Mouse (Mus musculus): ENCODE data around the gene Sparc. TPM values are rescaled to one million over a fixed set of nuclear protein-coding genes. Genes with fewer than 3 reads are reported as not detected.

The Sparc gene
- polyA plus RNA-seq, 1 experiment from 2014 or later, result 300 TPM

GRCm38 (mm10) chr11:55392474-55392873 is 30.5 kb downstream of the Sparc start:
- no peak overlapping the region for H3K27ac ChIP-seq (ENCODE audit: low read depth, low read length)
- no peak overlapping the region for H3K4me3 ChIP-seq (ENCODE audit: low read depth, low read length)
- peak; percentile 71 for ATAC-seq
- no peak overlapping the region for H3K9ac ChIP-seq (ENCODE audit: low read length)
- 17% methylated on average over 10 of the region's 10 CpGs for WGBS
- H3K4me1 ChIP-seq (ENCODE audit: control insufficient read depth, insufficient read depth, low read length), result no peaks in the 10 kb centered on the region
- H3K9me3 ChIP-seq (replicated peaks; ENCODE audit: control insufficient read depth, low read length), result no peaks in the 10 kb centered on the region
- no peak overlapping the region for H3K4me2 ChIP-seq (ENCODE audit: low read length)
- H3K36me3 ChIP-seq (ENCODE audit: control insufficient read depth, insufficient read depth, low read length), result no peaks in the 10 kb centered on the region
- H3K27me3 ChIP-seq (replicated peaks; ENCODE audit: control insufficient read depth, insufficient read depth, low read length), result no peaks in the 10 kb centered on the region
- peak; percentile 67 for DNase-seq (ENCODE audit: low spot score)

GRCm38 (mm10) chr11:55389778-55390177 is 33.2 kb downstream of the Sparc start:
- Histone ChIP-seq H3K9me3 (replicated peaks; ENCODE audit: control insufficient read depth, low read length) (no peaks in the 10 kb centered on the region), H3K36me3 (ENCODE audit: control insufficient read depth, insufficient read depth, low read length) (no peaks in the 10 kb centered on the region), H3K27me3 (replicated peaks; ENCODE audit: control insufficient read depth, insufficient read depth, low read length) (no peaks in the 10 kb centered on the region), H3K4me2 (ENCODE audit: low read length) (no peak overlapping the region), H3K9ac (ENCODE audit: low read length) (no peak overlapping the region), H3K27ac (ENCODE audit: low read depth, low read length) (no peak overlapping the region), H3K4me1 (ENCODE audit: control insufficient read depth, insufficient read depth, low read length) (no peaks in the 10 kb centered on the region), H3K4me3 (ENCODE audit: low read depth, low read length) (no peak overlapping the region)
- DNase-seq (ENCODE audit: low spot score), result peak; percentile 86
- no peak for ATAC-seq
- 2% methylated on average over 2 of the region's 2 CpGs for WGBS

GRCm38 (mm10) chr11:55387576-55387975 is 35.4 kb downstream of the Sparc start:
- Histone ChIP-seq H3K27ac (ENCODE audit: low read depth, low read length) (no peak overlapping the region), H3K9me3 (replicated peaks; ENCODE audit: control insufficient read depth, low read length) (no peaks in the 10 kb centered on the region), H3K27me3 (replicated peaks; ENCODE audit: control insufficient read depth, insufficient read depth, low read length) (no peaks in the 10 kb centered on the region), H3K36me3 (ENCODE audit: control insufficient read depth, insufficient read depth, low read length) (no peaks in the 10 kb centered on the region), H3K9ac (ENCODE audit: low read length) (no peak overlapping the region), H3K4me2 (ENCODE audit: low read length) (no peak overlapping the region), H3K4me1 (ENCODE audit: control insufficient read depth, insufficient read depth, low read length) (no peaks in the 10 kb centered on the region), H3K4me3 (ENCODE audit: low read depth, low read length) (no peak overlapping the region)
- peak; percentile 42 for DNase-seq (ENCODE audit: low spot score)
- WGBS, result 57% methylated on average over 8 of the region's 8 CpGs
- no peak for ATAC-seq

GRCm38 (mm10) chr11:55386424-55387063 is 36.4 kb downstream of the Sparc start:
- ATAC-seq, result peak; percentile 89

GRCm38 (mm10) chr11:55383463-55384045 is 39.4 kb downstream of the Sparc start:
- no peak for ATAC-seq
- no peak overlapping the region for H3K27ac ChIP-seq (ENCODE audit: low read depth, low read length)
- H3K9me3 ChIP-seq (replicated peaks; ENCODE audit: control insufficient read depth, low read length), result no peaks in the 10 kb centered on the region
- no peak overlapping the region for H3K4me3 ChIP-seq (ENCODE audit: low read depth, low read length)
- H3K4me1 ChIP-seq (ENCODE audit: control insufficient read depth, insufficient read depth, low read length), result 0 out of 2 replicates have a peak, but pooled peaks cover 1% of the 10 kb centered on the region
- H3K4me2 ChIP-seq (ENCODE audit: low read length), result no peak overlapping the region
- 19% methylated on average over 6 of the region's 6 CpGs for WGBS
- no peaks in the 10 kb centered on the region for H3K27me3 ChIP-seq (replicated peaks; ENCODE audit: control insufficient read depth, insufficient read depth, low read length)
- H3K36me3 ChIP-seq (ENCODE audit: control insufficient read depth, insufficient read depth, low read length), result no peaks in the 10 kb centered on the region
- no peak overlapping the region for H3K9ac ChIP-seq (ENCODE audit: low read length)
- DNase-seq (ENCODE audit: low spot score), result no peak

More at GRCm38 (mm10) chr11:55386424-55387063, 36.4 kb downstream of the Sparc start:
- Histone ChIP-seq H3K4me1 (ENCODE audit: control insufficient read depth, insufficient read depth, low read length) (no peaks in the 10 kb centered on the region), H3K27me3 (replicated peaks; ENCODE audit: control insufficient read depth, insufficient read depth, low read length) (no peaks in the 10 kb centered on the region), H3K4me2 (ENCODE audit: low read length) (no peak overlapping the region), H3K27ac (ENCODE audit: low read depth, low read length) (no peak overlapping the region), H3K9me3 (replicated peaks; ENCODE audit: control insufficient read depth, low read length) (no peaks in the 10 kb centered on the region), H3K9ac (ENCODE audit: low read length) (no peak overlapping the region), H3K4me3 (ENCODE audit: low read depth, low read length) (no peak overlapping the region), H3K36me3 (ENCODE audit: control insufficient read depth, insufficient read depth, low read length) (no peaks in the 10 kb centered on the region)
- peak; percentile 94 for DNase-seq (ENCODE audit: low spot score)
- 13% methylated on average over 11 of the region's 11 CpGs for WGBS

GRCm38 (mm10) chr11:55380908-55381307 is 42.1 kb downstream of the Sparc start:
- Histone ChIP-seq H3K4me2 (ENCODE audit: low read length) (no peak overlapping the region), H3K4me1 (ENCODE audit: control insufficient read depth, insufficient read depth, low read length) (0 out of 2 replicates have a peak, but pooled peaks cover 2% of the 10 kb centered on the region), H3K4me3 (ENCODE audit: low read depth, low read length) (no peak overlapping the region), H3K27ac (ENCODE audit: low read depth, low read length) (no peak overlapping the region), H3K9ac (ENCODE audit: low read length) (no peak overlapping the region), H3K9me3 (replicated peaks; ENCODE audit: control insufficient read depth, low read length) (no peaks in the 10 kb centered on the region), H3K27me3 (replicated peaks; ENCODE audit: control insufficient read depth, insufficient read depth, low read length) (no peaks in the 10 kb centered on the region), H3K36me3 (ENCODE audit: control insufficient read depth, insufficient read depth, low read length) (no peaks in the 10 kb centered on the region)
- WGBS, result 75% methylated on average over 6 of the region's 6 CpGs
- ATAC-seq, result no peak
- DNase-seq (ENCODE audit: low spot score), result no peak

GRCm38 (mm10) chr11:55378371-55378770 is 44.6 kb downstream of the Sparc start:
- ATAC-seq (peak; percentile 50; the same call in 1 of the 2 replicates), DNase-seq (ENCODE audit: low spot score) (peak; percentile 76)
- H3K4me1 ChIP-seq (ENCODE audit: control insufficient read depth, insufficient read depth, low read length), result 0 out of 2 replicates have a peak, but pooled peaks cover 2% of the 10 kb centered on the region
- H3K9ac ChIP-seq (ENCODE audit: low read length), result no peak overlapping the region
- H3K27ac ChIP-seq (ENCODE audit: low read depth, low read length), result no peak overlapping the region
- H3K4me3 ChIP-seq (ENCODE audit: low read depth, low read length), result no peak overlapping the region
- no peaks in the 10 kb centered on the region for H3K9me3 ChIP-seq (replicated peaks; ENCODE audit: control insufficient read depth, low read length)
- 41% methylated on average over 5 of the region's 5 CpGs for WGBS
- H3K4me2 ChIP-seq (ENCODE audit: low read length), result no peak overlapping the region
- H3K27me3 ChIP-seq (replicated peaks; ENCODE audit: control insufficient read depth, insufficient read depth, low read length), result no peaks in the 10 kb centered on the region
- H3K36me3 ChIP-seq (ENCODE audit: control insufficient read depth, insufficient read depth, low read length), result no peaks in the 10 kb centered on the region

GRCm38 (mm10) chr11:55373838-55374237 is 49.1 kb downstream of the Sparc start:
- H3K4me2 ChIP-seq (ENCODE audit: low read length), result no peak overlapping the region
- no peak overlapping the region for H3K4me3 ChIP-seq (ENCODE audit: low read depth, low read length)
- ATAC-seq (no peak), DNase-seq (ENCODE audit: low spot score) (no peak)
- WGBS, result 58% methylated on average over 6 of the region's 6 CpGs
- no peaks in the 10 kb centered on the region for H3K36me3 ChIP-seq (ENCODE audit: control insufficient read depth, insufficient read depth, low read length)
- H3K4me1 ChIP-seq (ENCODE audit: control insufficient read depth, insufficient read depth, low read length), result 0 out of 2 replicates have a peak, but pooled peaks cover 2% of the 10 kb centered on the region
- H3K9ac ChIP-seq (ENCODE audit: low read length), result no peak overlapping the region
- H3K27ac ChIP-seq (ENCODE audit: low read depth, low read length), result no peak overlapping the region
- no peaks in the 10 kb centered on the region for H3K27me3 ChIP-seq (replicated peaks; ENCODE audit: control insufficient read depth, insufficient read depth, low read length)
- no peaks in the 10 kb centered on the region for H3K9me3 ChIP-seq (replicated peaks; ENCODE audit: control insufficient read depth, low read length)

- DNase-seq (ENCODE audit: low spot score) (no peak), ATAC-seq (no peak)
- Histone ChIP-seq H3K9me3 (replicated peaks; ENCODE audit: control insufficient read depth, low read length) (no peaks in the 10 kb centered on the region), H3K4me1 (ENCODE audit: control insufficient read depth, insufficient read depth, low read length) (no peaks in the 10 kb centered on the region), H3K4me2 (ENCODE audit: low read length) (no peak overlapping the region), H3K4me3 (ENCODE audit: low read depth, low read length) (no peak overlapping the region), H3K36me3 (ENCODE audit: control insufficient read depth, insufficient read depth, low read length) (no peaks in the 10 kb centered on the region), H3K9ac (ENCODE audit: low read length) (no peak overlapping the region), H3K27ac (ENCODE audit: low read depth, low read length) (no peak overlapping the region), H3K27me3 (replicated peaks; ENCODE audit: control insufficient read depth, insufficient read depth, low read length) (no peaks in the 10 kb centered on the region)
- 88% methylated on average over 12 of the region's 12 CpGs for WGBS
Measured at GRCm38 (mm10) chr11:55373373-55373772, 49.6 kb downstream of the Sparc start.
